Mouse (Mus musculus) liver, embryonic 12.5 days (tissue): ENCODE data around the gene Galnt12. TPM values are rescaled to one million over a fixed set of nuclear protein-coding genes. Genes with fewer than 3 reads are reported as not detected.

ENCODE experiments used
- ATAC-seq: fragments of 200-750 bp; cut with Nextera tagmentation; 2 replicates; pipeline ENCODE4 v1.8.0; 2017; ENCODE audit warnings: moderate number of reproducible peaks, mild to moderate bottlenecking, moderate library complexity
- H3K27ac ChIP-seq: fragments of 300-500 bp; sonication (generic); 2 replicates; pipeline ENCODE4 v1.5.1; 2016; ENCODE audit warnings: mild to moderate bottlenecking
- H3K27me3 ChIP-seq: fragments of 300-500 bp; sonication (generic); replicated peaks from 2 replicates; pipeline ENCODE4 v1.6.1; 2016; ENCODE audit warnings: mild to moderate bottlenecking, moderate library complexity
- H3K36me3 ChIP-seq: fragments of 300-500 bp; sonication (generic); 2 replicates; pipeline ENCODE4 v1.6.1; 2016; ENCODE audit warnings: mild to moderate bottlenecking, moderate library complexity
- H3K4me1 ChIP-seq: fragments of 300-500 bp; sonication (generic); 2 replicates; pipeline ENCODE4 v1.6.1; 2016
- H3K4me2 ChIP-seq: fragments of 300-500 bp; sonication (generic); 2 replicates; pipeline ENCODE4 v1.6.1; 2016; ENCODE audit warnings: mild to moderate bottlenecking, moderate library complexity
- H3K4me3 ChIP-seq: fragments of 300-500 bp; sonication (generic); 2 replicates; pipeline ENCODE4 v1.5.1; 2016; ENCODE audit warnings: mild to moderate bottlenecking, moderate library complexity
- H3K9ac ChIP-seq: fragments of 300-500 bp; sonication (generic); 2 replicates; pipeline ENCODE4 v1.6.1; 2016; ENCODE audit warnings: mild to moderate bottlenecking, moderate library complexity
- H3K9me3 ChIP-seq: fragments of 300-500 bp; sonication (generic); replicated peaks from 2 replicates; pipeline ENCODE4 v1.6.1; 2016; ENCODE audit warnings: mild to moderate bottlenecking, moderate library complexity
- WGBS: fragments of 180-500 bp; shearing (Covaris S2); methylation state at CpG from one replicate; pipeline ENCODE4 v1.1.7; 2016; ENCODE audit not compliant: insufficient replicate concordance; 5-methylcytosine and 5-hydroxymethylcytosine counted together
- polyA plus RNA-seq: library from polyadenylated mRNA; unstranded; fragments of >200 nt; fragmentation: Nextera tagmentation; extraction: Ambion mirVana; gene quantifications from 2 replicates; pipeline ENCODE4 v1.2.1, GENCODE M21; 2016

The Galnt12 gene
- polyA plus RNA-seq, 1 experiment from 2014 or later: 0.68 TPM

- Histone ChIP-seq H3K4me2 (peak overlapping the region; percentile 69), H3K4me3 (peak overlapping the region; percentile 56), H3K27ac (no peak overlapping the region), H3K9me3 (no peaks in the 10 kb centered on the region), H3K4me1 (no peaks in the 10 kb centered on the region), H3K9ac (no peak overlapping the region), H3K27me3 (peaks cover 73% of the 10 kb centered on the region), H3K36me3 (no peaks in the 10 kb centered on the region)
- 28% methylated on average over 25 of the region's 25 CpGs for WGBS
- peak; percentile 24; the same call in 1 of the 2 replicates for ATAC-seq
Observed at GRCm38 (mm10) chr4:47057510-47058325, 34.0 kb upstream of the Galnt12 start.

GRCm38 (mm10) chr4:47060900-47061299, 30.8 kb upstream of the Galnt12 start:
- no peaks in the 10 kb centered on the region for H3K4me1 ChIP-seq
- H3K27me3 ChIP-seq: peaks cover 44% of the 10 kb centered on the region
- H3K36me3 ChIP-seq: no peaks in the 10 kb centered on the region
- no peak for ATAC-seq
- WGBS: 22% methylated on average over 1 of the region's 1 CpGs
- no peak overlapping the region for H3K4me2 ChIP-seq
- H3K4me3 ChIP-seq: no peak overlapping the region
- H3K9ac ChIP-seq: no peak overlapping the region
- H3K9me3 ChIP-seq: no peaks in the 10 kb centered on the region
- no peak overlapping the region for H3K27ac ChIP-seq

- Histone ChIP-seq H3K9ac (no peak overlapping the region), H3K27ac (no peak overlapping the region), H3K4me2 (no peak overlapping the region), H3K27me3 (no peaks in the 10 kb centered on the region), H3K36me3 (no peaks in the 10 kb centered on the region), H3K4me1 (no peaks in the 10 kb centered on the region), H3K9me3 (no peaks in the 10 kb centered on the region), H3K4me3 (no peak overlapping the region)
- 25% methylated on average over 2 of the region's 2 CpGs for WGBS
- ATAC-seq: no peak
Observed at GRCm38 (mm10) chr4:47075054-47075453, 16.7 kb upstream of the Galnt12 start.

- H3K9ac ChIP-seq: no peak overlapping the region
- H3K4me1 ChIP-seq: no peaks in the 10 kb centered on the region
- H3K36me3 ChIP-seq: no peaks in the 10 kb centered on the region
- no peak overlapping the region for H3K4me3 ChIP-seq
- H3K27me3 ChIP-seq: 0 out of 2 replicates have a peak, but pooled peaks cover 3% of the 10 kb centered on the region
- 54% methylated on average over 17 of the region's 17 CpGs for WGBS
- no peaks in the 10 kb centered on the region for H3K9me3 ChIP-seq
- no peak overlapping the region for H3K27ac ChIP-seq
- H3K4me2 ChIP-seq: no peak overlapping the region
- no peak for ATAC-seq
Observed at GRCm38 (mm10) chr4:47079997-47080646, 11.6 kb upstream of the Galnt12 start.

- ATAC-seq: no peak
- H3K9ac ChIP-seq: no peak overlapping the region
- H3K27ac ChIP-seq: no peak overlapping the region
- 64% methylated on average over 4 of the region's 4 CpGs for WGBS
- H3K36me3 ChIP-seq: no peaks in the 10 kb centered on the region
- H3K4me1 ChIP-seq: no peaks in the 10 kb centered on the region
- 0 out of 2 replicates have a peak, but pooled peaks cover 3% of the 10 kb centered on the region for H3K27me3 ChIP-seq
- no peak overlapping the region for H3K4me3 ChIP-seq
- no peak overlapping the region for H3K4me2 ChIP-seq
- no peaks in the 10 kb centered on the region for H3K9me3 ChIP-seq
Observed at GRCm38 (mm10) chr4:47080647-47081010, 11.1 kb upstream of the Galnt12 start.

GRCm38 (mm10) chr4:47083824-47084223, 7.9 kb upstream of the Galnt12 start:
- WGBS: 68% methylated on average over 7 of the region's 7 CpGs
- no peaks in the 10 kb centered on the region for H3K9me3 ChIP-seq
- H3K4me3 ChIP-seq: no peak overlapping the region
- H3K36me3 ChIP-seq: no peaks in the 10 kb centered on the region
- H3K27me3 ChIP-seq: peaks cover 7% of the 10 kb centered on the region; the same call in 1 of the 2 replicates
- no peak for ATAC-seq
- H3K4me1 ChIP-seq: no peaks in the 10 kb centered on the region
- H3K27ac ChIP-seq: no peak overlapping the region
- H3K9ac ChIP-seq: no peak overlapping the region
- H3K4me2 ChIP-seq: no peak overlapping the region

GRCm38 (mm10) chr4:47088671-47089070, 3.0 kb upstream of the Galnt12 start:
- no peak for ATAC-seq
- H3K27me3 ChIP-seq: peaks cover 45% of the 10 kb centered on the region
- no peak overlapping the region for H3K27ac ChIP-seq
- no peaks in the 10 kb centered on the region for H3K36me3 ChIP-seq
- H3K4me3 ChIP-seq: no peak overlapping the region
- H3K9ac ChIP-seq: no peak overlapping the region
- peaks cover 9% of the 10 kb centered on the region for H3K4me1 ChIP-seq
- no peaks in the 10 kb centered on the region for H3K9me3 ChIP-seq
- no peak overlapping the region for H3K4me2 ChIP-seq
- WGBS: 75% methylated on average over 7 of the region's 7 CpGs

GRCm38 (mm10) chr4:47092387-47093021, 795 bp downstream of the Galnt12 start:
- 2% methylated on average over 21 of the region's 21 CpGs for WGBS
- Histone ChIP-seq H3K27me3 (peaks cover 61% of the 10 kb centered on the region), H3K27ac (no peak overlapping the region), H3K4me1 (peaks cover 9% of the 10 kb centered on the region), H3K4me2 (peak overlapping the region; percentile 84), H3K4me3 (peak overlapping the region; percentile 56), H3K9ac (no peak overlapping the region), H3K36me3 (no peaks in the 10 kb centered on the region), H3K9me3 (no peaks in the 10 kb centered on the region)
- no peak for ATAC-seq

GRCm38 (mm10) chr4:47093161-47093560, 1.5 kb downstream of the Galnt12 start:
- no peak overlapping the region for H3K4me2 ChIP-seq
- no peak overlapping the region for H3K27ac ChIP-seq
- peaks cover 61% of the 10 kb centered on the region for H3K27me3 ChIP-seq
- H3K9ac ChIP-seq: no peak overlapping the region
- no peaks in the 10 kb centered on the region for H3K36me3 ChIP-seq
- no peak overlapping the region for H3K4me3 ChIP-seq
- peaks cover 9% of the 10 kb centered on the region for H3K4me1 ChIP-seq
- H3K9me3 ChIP-seq: no peaks in the 10 kb centered on the region
- no peak for ATAC-seq
- WGBS: 33% methylated on average over 9 of the region's 9 CpGs

GRCm38 (mm10) chr4:47093647-47094046, 1.9 kb downstream of the Galnt12 start:
- Histone ChIP-seq H3K4me2 (no peak overlapping the region), H3K27me3 (peaks cover 59% of the 10 kb centered on the region), H3K27ac (no peak overlapping the region), H3K9ac (no peak overlapping the region), H3K4me1 (peaks cover 9% of the 10 kb centered on the region), H3K9me3 (no peaks in the 10 kb centered on the region), H3K4me3 (no peak overlapping the region), H3K36me3 (no peaks in the 10 kb centered on the region)
- ATAC-seq: no peak
- 54% methylated on average over 6 of the region's 6 CpGs for WGBS

GRCm38 (mm10) chr4:47103561-47103960, 11.9 kb downstream of the Galnt12 start:
- Histone ChIP-seq H3K9ac (no peak overlapping the region), H3K4me2 (no peak overlapping the region), H3K27ac (no peak overlapping the region), H3K36me3 (no peaks in the 10 kb centered on the region), H3K9me3 (no peaks in the 10 kb centered on the region), H3K4me3 (no peak overlapping the region), H3K4me1 (no peaks in the 10 kb centered on the region), H3K27me3 (no peaks in the 10 kb centered on the region)
- 80% methylated on average over 10 of the region's 10 CpGs for WGBS
- ATAC-seq: no peak

- no peak for ATAC-seq
- Histone ChIP-seq H3K9ac (no peak overlapping the region), H3K9me3 (no peaks in the 10 kb centered on the region), H3K36me3 (no peaks in the 10 kb centered on the region), H3K27ac (no peak overlapping the region), H3K4me1 (no peaks in the 10 kb centered on the region), H3K4me3 (no peak overlapping the region), H3K4me2 (no peak overlapping the region), H3K27me3 (no peaks in the 10 kb centered on the region)
- 44% methylated on average over 9 of the region's 9 CpGs for WGBS
Observed at GRCm38 (mm10) chr4:47111885-47112284, 20.2 kb downstream of the Galnt12 start.
